Mouse (Mus musculus): ENCODE results near the gene Coq7. TPM values are rescaled to one million over a fixed set of nuclear protein-coding genes. Genes with fewer than 3 reads are reported as not detected.

Gene Coq7
- polyA plus RNA-seq, 1 experiment, result 36.2 TPM

DNA sequence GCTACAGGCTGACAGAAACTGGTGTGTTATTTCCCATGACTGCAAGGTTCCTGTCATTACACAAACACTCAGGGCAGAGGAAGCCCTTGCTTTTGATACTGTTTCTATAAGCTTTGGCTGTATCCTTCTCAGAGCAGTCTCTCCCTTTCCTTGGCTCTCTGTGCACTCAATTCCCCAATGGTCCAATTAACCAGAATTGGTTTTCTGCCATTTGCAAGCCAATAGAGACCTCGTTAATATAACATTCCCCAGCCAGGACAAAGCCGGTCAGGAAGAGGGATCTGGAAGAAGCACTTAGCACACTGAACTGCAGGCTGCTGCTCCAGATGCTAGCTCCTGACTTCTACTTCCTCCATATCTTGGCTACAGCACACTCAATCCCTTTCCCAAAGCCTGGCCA lies 21.1 kb upstream of the Coq7 start:
- no peak overlapping the region for H3ac ChIP-seq (ENCODE audit: control insufficient read depth, insufficient read length)

DNA sequence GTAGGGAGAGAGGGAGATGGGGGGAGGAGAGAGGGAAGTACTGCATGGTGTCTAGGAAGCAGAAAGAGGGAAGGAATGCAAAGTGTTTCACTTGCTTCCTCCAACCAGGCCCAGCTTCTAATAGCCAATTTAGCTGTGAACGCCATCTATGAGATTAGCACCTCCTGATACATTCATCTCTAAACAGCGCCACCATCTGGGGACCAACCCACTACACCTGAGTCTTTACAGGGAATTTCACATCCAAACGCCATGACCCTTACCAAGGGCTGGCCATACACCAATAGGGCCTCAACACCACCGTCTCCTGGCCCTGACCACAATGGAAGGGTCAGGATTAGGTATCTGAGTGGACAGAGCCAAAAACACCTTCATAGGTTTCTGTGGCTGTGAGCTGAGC lies 20.7 kb upstream of the Coq7 start:
- Histone ChIP-seq H3K4me3 (no peak overlapping the region), H3K79me2 (ENCODE audit: control insufficient read depth, insufficient read depth) (no peaks in the 10 kb centered on the region), H3K4me2 (ENCODE audit: low read depth) (no peak overlapping the region), H3K36me3 (ENCODE audit: control insufficient read depth, insufficient read depth) (no peaks in the 10 kb centered on the region), H3K27me3 (ENCODE audit: control insufficient read depth, insufficient read depth, insufficient read length) (no peaks in the 10 kb centered on the region), H3ac (ENCODE audit: control insufficient read depth, insufficient read length) (no peak overlapping the region)
- TF ChIP-seq E2F4 (IDR thresholded peaks at IDR 0.05; ENCODE audit: insufficient read depth) (no peak), CEBPB (IDR thresholded peaks at IDR 0.05; ENCODE audit: insufficient read depth, poor library complexity, severe bottlenecking) (no peak), MYOG (IDR thresholded peaks at IDR 0.05; ENCODE audit: control insufficient read depth in 1 of 3, insufficient read depth in 1 of 3, insufficient read length in 2 of 3, low read depth in 2 of 3) (no peak), MAX (IDR thresholded peaks at IDR 0.05; ENCODE audit: low read depth) (no peak), SRF (IDR thresholded peaks at IDR 0.05; ENCODE audit: control insufficient read depth, insufficient read length, low read depth) (no peak), TCF12 (IDR thresholded peaks at IDR 0.05; ENCODE audit: insufficient read depth, poor library complexity, severe bottlenecking) (no peak), POLR2A (IDR thresholded peaks at IDR 0.05; ENCODE audit: insufficient read length, low read depth) (no peak), MYOD1 (IDR thresholded peaks at IDR 0.05; ENCODE audit: control insufficient read depth in 1 of 3, insufficient read length in 2 of 3, low read depth in 2 of 3) (no peak), USF1 (IDR thresholded peaks at IDR 0.05; ENCODE audit: low read depth) (no peak), REST (IDR thresholded peaks at IDR 0.05; ENCODE audit: insufficient read depth, insufficient read length) (no peak), POLR2AphosphoS2 (IDR thresholded peaks at IDR 0.05; ENCODE audit: insufficient read length, low read depth) (no peak)

More for the DNA sequence above, 21.1 kb upstream of the Coq7 start:
- no peaks in the 10 kb centered on the region for H3K79me2 ChIP-seq (ENCODE audit: control insufficient read depth, insufficient read depth)
- no peak overlapping the region for H3K4me3 ChIP-seq
- TF ChIP-seq E2F4 (IDR thresholded peaks at IDR 0.05; ENCODE audit: insufficient read depth), result no peak
- no peak for TF ChIP-seq TCF3 (IDR thresholded peaks at IDR 0.05; ENCODE audit: insufficient read length, low read depth)
- no peak for TF ChIP-seq MYOD1 (IDR thresholded peaks at IDR 0.05; ENCODE audit: control insufficient read depth in 1 of 3, insufficient read length in 2 of 3, low read depth in 2 of 3)
- no peak for TF ChIP-seq CEBPB (IDR thresholded peaks at IDR 0.05; ENCODE audit: insufficient read depth, poor library complexity, severe bottlenecking)
- TF ChIP-seq POLR2AphosphoS2 (IDR thresholded peaks at IDR 0.05; ENCODE audit: insufficient read length, low read depth), result no peak
- TF ChIP-seq SRF (IDR thresholded peaks at IDR 0.05; ENCODE audit: control insufficient read depth, insufficient read length, low read depth), result no peak
- no peak for TF ChIP-seq REST (IDR thresholded peaks at IDR 0.05; ENCODE audit: insufficient read depth, insufficient read length)
- no peak for TF ChIP-seq TCF12 (IDR thresholded peaks at IDR 0.05; ENCODE audit: insufficient read depth, poor library complexity, severe bottlenecking)
- TF ChIP-seq MYOG (IDR thresholded peaks at IDR 0.05; ENCODE audit: control insufficient read depth in 1 of 3, insufficient read depth in 1 of 3, insufficient read length in 2 of 3, low read depth in 2 of 3), result no peak
- TF ChIP-seq POLR2A (IDR thresholded peaks at IDR 0.05; ENCODE audit: insufficient read length, low read depth), result no peak
- TF ChIP-seq MAX (IDR thresholded peaks at IDR 0.05; ENCODE audit: low read depth), result no peak
- TF ChIP-seq USF1 (IDR thresholded peaks at IDR 0.05; ENCODE audit: low read depth), result no peak
- no peaks in the 10 kb centered on the region for H3K27me3 ChIP-seq (ENCODE audit: control insufficient read depth, insufficient read depth, insufficient read length)
- H3K4me2 ChIP-seq (ENCODE audit: low read depth), result no peak overlapping the region
- H3K36me3 ChIP-seq (ENCODE audit: control insufficient read depth, insufficient read depth), result no peaks in the 10 kb centered on the region

DNA sequence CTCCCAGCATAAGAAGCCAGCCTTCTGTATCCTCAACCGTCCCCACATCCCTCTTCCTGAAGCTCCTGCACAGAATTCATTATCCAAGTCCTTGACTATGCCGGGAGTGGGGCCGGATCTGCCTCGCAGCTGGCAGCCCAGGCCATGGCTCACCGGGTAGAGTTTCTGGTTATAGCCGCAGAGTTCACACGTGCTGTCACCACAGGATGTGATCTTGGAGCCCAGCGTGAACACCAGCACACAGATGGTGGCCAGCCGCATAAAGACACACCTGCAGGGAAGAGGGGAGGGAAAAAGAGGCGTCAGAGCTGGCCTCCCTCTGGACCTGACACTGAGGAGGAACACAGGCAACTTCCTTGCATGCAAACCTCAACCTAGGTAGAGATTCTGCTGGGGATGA lies 14.3 kb upstream of the Coq7 start:
- Histone ChIP-seq H3K4me3 (no peak overlapping the region), H3K4me2 (ENCODE audit: low read depth) (no peak overlapping the region), H3ac (ENCODE audit: control insufficient read depth, insufficient read length) (no peak overlapping the region), H3K36me3 (ENCODE audit: control insufficient read depth, insufficient read depth) (no peaks in the 10 kb centered on the region), H3K79me2 (ENCODE audit: control insufficient read depth, insufficient read depth) (no peaks in the 10 kb centered on the region), H3K27me3 (ENCODE audit: control insufficient read depth, insufficient read depth, insufficient read length) (peaks cover 29% of the 10 kb centered on the region)
- no peak for TF ChIP-seq SRF (IDR thresholded peaks at IDR 0.05; ENCODE audit: control insufficient read depth, insufficient read length, low read depth)
- no peak for TF ChIP-seq MAX (IDR thresholded peaks at IDR 0.05; ENCODE audit: low read depth)
- TF ChIP-seq MYOG (IDR thresholded peaks at IDR 0.05; ENCODE audit: control insufficient read depth in 1 of 3, insufficient read depth in 1 of 3, insufficient read length in 2 of 3, low read depth in 2 of 3), result no peak
- no peak for TF ChIP-seq MYOD1 (IDR thresholded peaks at IDR 0.05; ENCODE audit: control insufficient read depth in 1 of 3, insufficient read length in 2 of 3, low read depth in 2 of 3)
- no peak for TF ChIP-seq TCF3 (IDR thresholded peaks at IDR 0.05; ENCODE audit: insufficient read length, low read depth)
- no peak for TF ChIP-seq E2F4 (IDR thresholded peaks at IDR 0.05; ENCODE audit: insufficient read depth)
- TF ChIP-seq REST (IDR thresholded peaks at IDR 0.05; ENCODE audit: insufficient read depth, insufficient read length), result no peak
- TF ChIP-seq POLR2A (IDR thresholded peaks at IDR 0.05; ENCODE audit: insufficient read length, low read depth), result no peak

DNA sequence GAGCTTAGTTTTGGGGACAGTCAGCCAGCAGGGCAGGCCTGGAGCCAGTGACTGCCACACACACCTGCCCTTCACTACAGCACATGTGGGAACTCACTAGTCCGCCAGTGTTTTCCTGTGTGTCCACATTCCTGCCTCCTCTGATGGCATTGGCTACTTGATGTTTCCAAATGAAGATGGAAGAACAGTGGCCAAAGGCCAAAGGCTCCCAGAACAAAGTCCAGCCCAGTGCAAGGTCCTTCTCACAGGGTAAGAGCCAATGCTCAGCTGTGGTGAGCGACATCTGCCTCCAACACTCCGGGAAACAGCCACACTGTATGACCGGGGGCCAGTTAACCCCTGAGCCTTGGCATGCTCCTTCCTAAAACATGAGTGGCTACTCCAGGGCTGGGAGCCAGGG lies 11.0 kb upstream of the Coq7 start:
- Histone ChIP-seq H3ac (ENCODE audit: control insufficient read depth, insufficient read length) (no peak overlapping the region), H3K4me3 (no peak overlapping the region), H3K36me3 (ENCODE audit: control insufficient read depth, insufficient read depth) (no peaks in the 10 kb centered on the region), H3K4me2 (ENCODE audit: low read depth) (no peak overlapping the region), H3K27me3 (ENCODE audit: control insufficient read depth, insufficient read depth, insufficient read length) (peaks cover 36% of the 10 kb centered on the region), H3K79me2 (ENCODE audit: control insufficient read depth, insufficient read depth) (no peaks in the 10 kb centered on the region)
- TF ChIP-seq MYOG (IDR thresholded peaks at IDR 0.05; ENCODE audit: control insufficient read depth in 1 of 3, insufficient read depth in 1 of 3, insufficient read length in 2 of 3, low read depth in 2 of 3), result no peak
- no peak for TF ChIP-seq SRF (IDR thresholded peaks at IDR 0.05; ENCODE audit: control insufficient read depth, insufficient read length, low read depth)
- TF ChIP-seq TCF12 (IDR thresholded peaks at IDR 0.05; ENCODE audit: insufficient read depth, poor library complexity, severe bottlenecking), result no peak
- TF ChIP-seq TCF3 (IDR thresholded peaks at IDR 0.05; ENCODE audit: insufficient read length, low read depth), result no peak
- TF ChIP-seq POLR2A (IDR thresholded peaks at IDR 0.05; ENCODE audit: insufficient read length, low read depth), result no peak
- no peak for TF ChIP-seq POLR2AphosphoS2 (IDR thresholded peaks at IDR 0.05; ENCODE audit: insufficient read length, low read depth)
- no peak for TF ChIP-seq MYOD1 (IDR thresholded peaks at IDR 0.05; ENCODE audit: control insufficient read depth in 1 of 3, insufficient read length in 2 of 3, low read depth in 2 of 3)
- no peak for TF ChIP-seq CEBPB (IDR thresholded peaks at IDR 0.05; ENCODE audit: insufficient read depth, poor library complexity, severe bottlenecking)
- no peak for TF ChIP-seq USF1 (IDR thresholded peaks at IDR 0.05; ENCODE audit: low read depth)
- no peak for TF ChIP-seq REST (IDR thresholded peaks at IDR 0.05; ENCODE audit: insufficient read depth, insufficient read length)
- no peak for TF ChIP-seq E2F4 (IDR thresholded peaks at IDR 0.05; ENCODE audit: insufficient read depth)
- TF ChIP-seq MAX (IDR thresholded peaks at IDR 0.05; ENCODE audit: low read depth), result no peak
